Mouse (Mus musculus) embryo, embryonic 10.5 days (tissue): ENCODE data around the gene Dpy19l1.

Source experiments
- DNase-seq: peaks from one replicate; pipeline ENCODE4 v3.0.0-alpha.2; 2015; ENCODE audit warnings: low spot score

The Dpy19l1 gene

GRCm38 (mm10) chr9:24470166-24470565 lies 32.8 kb downstream of the Dpy19l1 start:
- no peak for DNase-seq

GRCm38 (mm10) chr9:24467186-24467585 lies 35.8 kb downstream of the Dpy19l1 start:
- DNase-seq, result no peak

GRCm38 (mm10) chr9:24466649-24467048 lies 36.3 kb downstream of the Dpy19l1 start:
- no peak for DNase-seq

- no peak for DNase-seq
Measured at GRCm38 (mm10) chr9:24461379-24461961, 41.5 kb downstream of the Dpy19l1 start.

- no peak for DNase-seq
Measured at GRCm38 (mm10) chr9:24453833-24454232, 49.1 kb downstream of the Dpy19l1 start.

GRCm38 (mm10) chr9:24450976-24451375 lies 52.0 kb downstream of the Dpy19l1 start:
- no peak for DNase-seq

GRCm38 (mm10) chr9:24450524-24450923 lies 52.4 kb downstream of the Dpy19l1 start:
- no peak for DNase-seq

GRCm38 (mm10) chr9:24434901-24435300 lies 68.0 kb downstream of the Dpy19l1 start:
- DNase-seq, result no peak

- DNase-seq, result no peak
Measured at GRCm38 (mm10) chr9:24429721-24430120, 73.2 kb downstream of the Dpy19l1 start.

- DNase-seq, result no peak
Measured at GRCm38 (mm10) chr9:24425679-24426078, 77.3 kb downstream of the Dpy19l1 start.

GRCm38 (mm10) chr9:24423241-24423640 lies 79.7 kb downstream of the Dpy19l1 start:
- DNase-seq, result no peak

- DNase-seq, result no peak
Measured at GRCm38 (mm10) chr9:24421888-24422287, 81.1 kb downstream of the Dpy19l1 start.

GRCm38 (mm10) chr9:24421221-24421620 lies 81.7 kb downstream of the Dpy19l1 start:
- DNase-seq, result no peak

GRCm38 (mm10) chr9:24420144-24420543 lies 82.8 kb downstream of the Dpy19l1 start:
- DNase-seq, result no peak

GRCm38 (mm10) chr9:24418281-24418680 lies 84.7 kb downstream of the Dpy19l1 start:
- no peak for DNase-seq

- no peak for DNase-seq
Measured at GRCm38 (mm10) chr9:24411483-24411882, 91.5 kb downstream of the Dpy19l1 start.

- DNase-seq, result no peak
Measured at GRCm38 (mm10) chr9:24410439-24410838, 92.5 kb downstream of the Dpy19l1 start.

- no peak for DNase-seq
Measured at GRCm38 (mm10) chr9:24407992-24408391, 94.9 kb downstream of the Dpy19l1 start.

GRCm38 (mm10) chr9:24394146-24394545 lies 108.8 kb downstream of the Dpy19l1 start:
- DNase-seq, result no peak

GRCm38 (mm10) chr9:24390807-24391370 lies 112.1 kb downstream of the Dpy19l1 start:
- no peak for DNase-seq

- no peak for DNase-seq
Measured at GRCm38 (mm10) chr9:24387230-24387629, 115.7 kb downstream of the Dpy19l1 start.

- DNase-seq, result peak; percentile 56
Measured at GRCm38 (mm10) chr9:24379321-24379720, 123.6 kb downstream of the Dpy19l1 start.

- no peak for DNase-seq
Measured at GRCm38 (mm10) chr9:24378848-24379247, 124.1 kb downstream of the Dpy19l1 start.
